Mouse (Mus musculus) lung, postnatal 36 days (tissue): Measurements from ENCODE around the gene Fcamr.

Source experiments
- DNase-seq: peaks from one replicate; pipeline ENCODE4 v3.0.0; 2022; ENCODE audit warnings: mixed read lengths

Fcamr gene

DNA sequence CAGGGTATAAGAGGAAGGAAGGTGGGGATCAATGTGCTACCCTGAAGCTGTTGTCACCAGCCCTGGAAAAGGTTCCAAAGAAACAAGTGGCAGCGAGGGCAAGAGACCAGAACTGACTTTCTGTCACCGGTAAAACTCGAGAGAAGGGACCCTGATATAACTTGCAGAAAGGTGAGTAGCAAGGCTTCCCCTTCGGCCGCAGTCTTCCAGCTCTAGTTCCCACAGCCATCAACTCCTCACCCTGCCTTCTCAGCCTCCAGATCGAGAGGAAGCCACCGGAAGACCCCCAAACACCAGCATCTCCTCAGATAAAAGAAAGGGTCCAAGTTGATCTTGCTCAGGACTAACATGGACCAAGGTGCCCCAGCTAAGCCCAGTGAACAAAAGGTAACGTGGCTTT is at the start of gene Fcamr:
TSS of gene Fcamr (plus strand) at position 301 of the 400 bp plus-strand sequence.
- DNase-seq = no peak

DNA sequence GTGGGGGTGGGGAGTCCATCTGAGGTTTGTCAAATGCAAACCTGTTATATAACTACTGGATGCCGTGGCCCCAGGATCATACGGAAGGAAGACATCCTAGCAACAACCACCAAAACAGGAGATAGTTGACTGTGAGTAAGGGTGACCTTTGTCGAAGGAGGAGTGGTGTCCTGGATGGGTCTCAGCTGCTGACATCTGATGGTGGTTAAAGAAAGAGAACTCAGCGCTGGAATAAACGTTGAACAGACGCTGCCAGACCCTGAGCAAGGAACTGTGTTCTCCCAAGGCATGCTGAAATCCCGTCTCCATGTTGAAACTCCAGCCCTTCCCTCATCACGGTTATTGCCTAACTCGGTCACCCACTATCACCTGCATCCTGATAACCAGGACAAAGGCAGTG is 41.0 kb upstream of the Fcamr start:
- peak; percentile 67 for DNase-seq

DNA sequence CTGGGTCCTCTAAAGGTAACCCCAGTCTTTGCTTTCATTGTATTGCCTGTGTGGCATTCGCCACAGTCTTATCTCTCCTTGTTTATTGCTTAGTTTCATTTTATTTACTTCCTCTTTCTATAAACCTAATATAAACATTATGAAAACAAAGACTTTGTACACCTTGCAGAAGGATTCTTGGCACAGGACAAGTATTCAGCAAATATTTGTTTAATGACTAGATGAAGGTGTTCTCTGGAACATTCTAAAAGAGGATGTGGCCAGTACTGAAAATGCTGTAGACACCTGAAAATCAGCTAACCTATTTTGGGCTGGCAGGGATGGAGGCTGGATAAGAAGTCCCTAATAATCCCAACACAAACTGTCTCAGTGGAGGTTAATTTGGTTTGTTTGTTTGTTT is 39.1 kb upstream of the Fcamr start:
- DNase-seq = peak; percentile 51

DNA sequence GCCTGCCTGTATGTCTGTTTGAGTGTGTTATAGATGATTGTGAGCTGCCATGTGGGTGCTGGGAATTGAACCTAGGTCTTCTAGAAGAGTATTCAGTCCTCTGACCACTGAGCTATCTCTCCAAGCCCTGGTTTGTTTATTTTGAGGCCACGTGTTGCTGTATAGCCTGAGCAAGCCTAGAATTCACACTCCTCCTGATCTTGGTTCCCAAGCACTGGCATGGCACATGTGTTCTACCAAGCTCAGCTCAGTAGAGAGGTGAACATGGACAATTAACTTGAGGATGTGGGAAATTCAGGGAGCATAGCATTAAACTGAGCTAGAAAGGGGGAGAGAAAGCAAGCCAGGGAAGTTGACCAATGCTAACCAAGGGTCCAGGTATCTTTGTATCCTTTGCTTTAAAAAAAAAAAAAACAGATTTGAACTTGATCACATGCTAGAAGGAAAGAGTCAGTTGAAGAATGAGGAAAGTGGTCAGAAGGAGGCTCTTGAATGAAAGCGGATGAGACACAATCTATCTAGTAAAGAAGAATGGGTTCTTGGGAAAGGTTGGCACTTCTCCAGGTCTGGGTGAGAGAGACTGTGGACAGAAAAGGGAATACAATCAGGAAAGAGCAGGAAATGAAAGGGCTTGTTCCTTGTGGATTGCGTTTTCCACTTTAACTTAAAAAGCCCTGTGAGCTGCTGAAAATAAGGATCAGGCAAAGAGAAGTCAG is 38.5 kb upstream of the Fcamr start:
- DNase-seq = peak; percentile 68

DNA sequence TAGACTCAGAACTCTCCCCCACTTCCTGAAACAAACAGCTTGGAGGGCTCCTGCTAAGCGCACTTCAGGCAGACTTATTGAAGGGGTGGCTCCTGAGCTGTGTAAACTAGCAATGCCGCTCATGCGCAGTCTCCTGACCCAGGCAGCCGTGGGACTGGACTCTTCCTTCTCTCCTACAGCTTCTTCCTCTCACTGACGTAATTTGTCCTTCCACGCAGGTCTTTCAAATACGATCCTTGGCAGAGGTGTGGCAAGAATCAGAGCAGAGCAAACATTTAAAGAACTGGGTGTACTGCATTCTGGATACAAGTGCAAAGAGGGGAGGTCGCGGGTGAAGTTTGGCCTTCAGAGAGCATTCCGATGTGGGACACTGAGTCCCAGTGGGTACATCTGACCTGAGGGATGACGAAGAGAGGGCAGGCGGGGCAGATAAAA is 36.7 kb upstream of the Fcamr start:
- DNase-seq = peak; percentile 94

DNA sequence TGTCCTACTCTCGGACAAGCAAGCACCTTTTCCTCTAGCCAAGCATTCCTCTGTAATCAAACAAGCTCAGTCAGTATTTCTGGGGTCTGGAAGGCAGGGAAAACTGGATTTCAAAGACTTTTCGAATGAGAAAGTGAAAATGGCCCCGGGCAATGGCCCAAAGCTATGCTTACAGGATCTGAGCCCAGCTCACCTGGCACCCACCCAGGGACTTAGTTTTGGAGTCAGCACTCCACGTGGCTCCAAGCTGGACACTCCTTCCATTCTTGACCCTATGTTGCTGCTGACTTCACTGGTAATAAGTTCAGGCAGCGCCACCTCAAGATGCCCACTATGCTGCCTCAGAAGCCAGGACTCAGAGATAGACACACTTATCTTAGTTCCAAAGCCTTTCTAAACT is 33.6 kb upstream of the Fcamr start:
- DNase-seq = peak; percentile 85

DNA sequence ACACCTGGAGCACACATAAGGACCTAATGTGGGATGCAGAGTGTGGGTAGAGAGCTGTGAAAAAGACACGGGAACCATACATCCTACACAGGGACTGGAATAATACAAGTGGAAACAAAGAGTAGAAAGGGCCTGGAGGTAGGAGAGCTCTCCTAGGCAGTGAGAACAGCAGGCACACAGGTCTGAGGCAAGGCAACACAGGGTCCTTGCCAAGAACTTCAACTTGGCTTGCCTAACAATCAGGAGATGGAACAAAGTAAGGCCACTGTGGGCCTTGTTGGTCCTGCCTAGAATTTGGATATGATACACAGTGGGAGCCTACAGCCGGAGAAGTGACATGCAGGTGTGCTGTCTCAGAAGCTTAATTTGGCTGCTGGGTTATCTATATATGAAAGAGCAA is 30.8 kb upstream of the Fcamr start:
- peak; percentile 59 for DNase-seq

DNA sequence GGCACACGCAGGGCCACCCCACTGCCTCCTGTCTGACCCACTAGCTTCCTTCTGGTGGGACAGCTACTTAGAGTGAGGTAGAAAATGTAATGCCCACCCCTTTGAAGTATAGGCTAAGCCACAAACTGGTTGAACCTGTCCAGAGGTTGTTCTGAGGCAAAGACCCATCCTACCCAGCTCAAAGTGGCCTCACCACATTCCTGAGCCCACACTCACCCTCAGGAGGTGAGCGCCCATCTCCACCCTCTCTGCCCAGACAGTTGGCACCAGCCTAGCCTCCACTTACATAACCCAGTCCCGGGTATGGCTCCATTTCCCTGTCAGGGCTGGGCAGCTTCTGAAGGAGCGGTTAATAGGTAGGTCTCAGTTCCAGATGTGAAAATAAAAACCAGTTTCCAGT is 30.2 kb upstream of the Fcamr start:
- peak; percentile 88 for DNase-seq

DNA sequence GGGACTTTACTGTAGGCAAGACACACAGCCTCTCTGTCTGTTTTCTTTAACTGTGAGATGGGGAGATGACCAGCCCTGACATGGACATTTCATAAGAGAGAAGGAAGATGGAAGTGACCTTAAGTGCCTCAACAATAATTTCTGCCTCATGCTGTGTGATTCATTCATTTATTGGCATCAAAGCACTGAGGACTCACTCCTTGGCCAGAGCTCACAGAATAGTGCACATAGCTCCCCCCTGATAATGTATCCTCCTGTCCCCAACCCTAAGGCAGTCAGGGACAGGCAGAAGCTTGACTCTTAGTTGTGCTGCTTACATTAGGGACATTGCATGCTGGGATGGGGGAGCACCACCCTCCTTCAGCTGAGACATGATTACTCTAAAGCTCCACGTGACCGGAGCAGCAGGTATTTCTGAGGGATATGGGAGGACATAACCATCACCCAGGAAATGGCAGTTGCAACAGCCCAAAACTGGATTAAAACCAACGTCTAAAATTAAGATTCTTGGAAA is 29.7 kb upstream of the Fcamr start:
- no peak for DNase-seq

DNA sequence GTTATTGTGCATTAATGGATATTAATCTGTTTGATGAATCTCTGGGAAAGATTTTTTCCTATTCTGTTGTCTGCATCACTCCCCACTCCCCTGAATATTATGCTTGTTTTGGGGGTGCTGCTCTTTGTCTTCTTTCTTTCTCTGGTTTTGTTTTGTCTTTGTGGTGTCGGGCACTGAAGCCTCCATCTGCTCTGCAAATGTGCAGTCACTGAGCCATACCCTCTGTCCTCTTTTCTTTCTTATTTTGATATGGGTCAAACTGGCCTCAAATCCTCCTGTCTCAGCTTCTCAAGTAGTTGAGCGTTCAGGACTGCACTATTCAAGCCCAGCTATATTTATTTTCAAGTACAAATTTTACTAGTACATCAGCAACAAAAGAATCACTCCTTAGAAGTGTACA is 25.5 kb upstream of the Fcamr start:
- no peak for DNase-seq

DNA sequence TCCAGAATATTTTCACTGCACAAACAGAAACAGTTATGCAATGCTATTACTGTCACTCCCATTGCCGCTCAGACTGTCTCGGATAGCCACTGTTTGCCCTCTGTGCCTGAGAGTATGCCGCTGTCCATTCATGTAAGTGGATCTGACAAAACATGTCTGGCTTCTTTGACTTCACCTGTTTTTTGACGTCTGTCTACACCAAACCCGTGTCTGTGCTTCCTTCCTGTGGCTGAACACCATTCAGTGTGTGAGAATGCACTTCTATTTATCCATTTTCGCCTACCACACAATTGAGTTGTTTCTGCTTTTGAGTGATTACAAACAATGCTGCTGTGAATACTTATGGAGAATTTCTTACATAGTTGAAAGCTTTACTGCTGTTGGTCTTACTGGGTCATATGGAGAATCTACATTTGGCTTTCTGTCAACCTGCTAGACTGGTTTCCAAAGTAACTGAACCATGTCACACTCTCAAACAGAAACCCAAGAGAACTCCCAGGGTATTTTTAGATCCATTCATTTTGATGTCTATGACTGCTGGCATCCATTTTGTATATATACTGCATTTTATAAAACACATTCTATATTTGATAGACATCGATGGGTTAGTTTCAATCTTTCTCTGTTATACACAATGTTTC is 24.9 kb upstream of the Fcamr start:
- peak; percentile 29 for DNase-seq

DNA sequence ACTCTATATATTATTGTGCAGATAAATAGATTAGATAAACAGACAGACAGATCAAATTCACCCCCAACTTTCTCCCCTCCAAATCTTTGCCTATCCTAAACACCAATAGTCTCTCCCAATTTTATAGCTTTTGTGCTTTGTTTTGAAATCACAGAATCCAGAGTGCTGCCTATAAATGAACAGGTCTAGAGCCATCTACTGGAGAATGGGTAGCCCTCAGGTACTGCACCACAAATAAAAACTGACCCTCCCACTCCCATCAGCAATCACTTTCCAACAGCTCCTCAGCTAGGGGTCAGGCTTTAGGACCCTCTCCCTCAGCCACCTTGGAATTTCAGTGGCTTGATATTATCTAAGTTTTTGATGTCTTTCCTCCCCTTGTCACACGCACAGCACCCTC is 24.1 kb upstream of the Fcamr start:
- peak; percentile 58 for DNase-seq

DNA sequence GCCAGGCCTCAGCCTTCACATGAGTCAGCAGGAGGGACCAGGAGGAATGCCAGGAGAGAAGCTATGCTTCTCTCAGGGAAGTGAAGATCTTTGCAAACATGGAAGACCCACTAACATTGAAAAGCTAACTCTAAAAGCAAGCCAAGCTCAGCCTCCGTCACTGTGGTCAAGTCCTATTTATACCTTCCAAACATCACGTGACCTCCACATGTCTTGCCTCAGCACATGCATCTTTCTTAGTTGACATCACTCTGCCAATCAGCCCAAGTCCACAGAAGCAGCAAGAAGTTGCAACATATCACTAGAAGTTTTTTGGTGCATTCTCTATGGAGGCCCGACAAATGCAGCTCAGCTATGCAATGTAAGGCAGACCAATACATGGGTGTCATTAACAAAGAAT is 20.8 kb upstream of the Fcamr start:
- DNase-seq = no peak

DNA sequence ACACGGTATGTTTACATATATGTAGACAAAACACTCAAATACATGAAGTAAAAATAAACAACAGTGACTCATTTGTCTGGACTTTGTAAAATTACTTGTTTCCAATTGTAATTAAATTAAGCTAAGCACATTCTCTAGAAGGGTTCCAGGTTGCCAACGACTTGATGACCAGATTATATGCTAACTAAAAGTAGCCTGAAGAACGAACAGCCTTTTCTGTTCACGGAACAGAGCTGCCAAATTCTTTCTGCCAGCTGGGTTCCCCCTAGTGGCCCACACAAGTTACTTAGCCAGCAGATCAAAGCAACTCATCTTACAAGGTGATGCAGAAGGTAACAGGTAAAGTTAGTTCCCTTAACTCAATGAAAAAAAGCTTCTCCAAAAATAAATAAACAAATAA is 16.6 kb upstream of the Fcamr start:
- peak; percentile 72 for DNase-seq

DNA sequence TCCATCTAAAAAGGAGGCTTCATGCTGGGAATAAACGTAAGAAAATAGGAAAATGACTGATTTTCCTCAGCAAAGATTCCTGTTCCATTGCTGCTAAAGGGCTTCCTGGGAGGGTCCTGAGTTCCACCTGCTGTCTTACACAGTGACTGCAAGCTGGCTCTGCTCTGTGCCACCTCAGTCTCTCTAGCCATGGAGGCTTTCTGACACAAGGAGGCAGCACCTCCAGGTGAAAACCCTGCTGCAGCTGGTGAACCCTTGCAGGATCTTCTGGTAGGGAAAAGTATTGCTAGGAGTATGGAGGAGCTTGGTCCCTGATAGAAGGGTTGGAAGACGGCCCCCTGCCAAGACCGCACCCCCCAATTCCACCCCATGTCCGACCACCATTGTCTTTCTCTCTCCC is 13.7 kb upstream of the Fcamr start:
- DNase-seq = peak; percentile 18

DNA sequence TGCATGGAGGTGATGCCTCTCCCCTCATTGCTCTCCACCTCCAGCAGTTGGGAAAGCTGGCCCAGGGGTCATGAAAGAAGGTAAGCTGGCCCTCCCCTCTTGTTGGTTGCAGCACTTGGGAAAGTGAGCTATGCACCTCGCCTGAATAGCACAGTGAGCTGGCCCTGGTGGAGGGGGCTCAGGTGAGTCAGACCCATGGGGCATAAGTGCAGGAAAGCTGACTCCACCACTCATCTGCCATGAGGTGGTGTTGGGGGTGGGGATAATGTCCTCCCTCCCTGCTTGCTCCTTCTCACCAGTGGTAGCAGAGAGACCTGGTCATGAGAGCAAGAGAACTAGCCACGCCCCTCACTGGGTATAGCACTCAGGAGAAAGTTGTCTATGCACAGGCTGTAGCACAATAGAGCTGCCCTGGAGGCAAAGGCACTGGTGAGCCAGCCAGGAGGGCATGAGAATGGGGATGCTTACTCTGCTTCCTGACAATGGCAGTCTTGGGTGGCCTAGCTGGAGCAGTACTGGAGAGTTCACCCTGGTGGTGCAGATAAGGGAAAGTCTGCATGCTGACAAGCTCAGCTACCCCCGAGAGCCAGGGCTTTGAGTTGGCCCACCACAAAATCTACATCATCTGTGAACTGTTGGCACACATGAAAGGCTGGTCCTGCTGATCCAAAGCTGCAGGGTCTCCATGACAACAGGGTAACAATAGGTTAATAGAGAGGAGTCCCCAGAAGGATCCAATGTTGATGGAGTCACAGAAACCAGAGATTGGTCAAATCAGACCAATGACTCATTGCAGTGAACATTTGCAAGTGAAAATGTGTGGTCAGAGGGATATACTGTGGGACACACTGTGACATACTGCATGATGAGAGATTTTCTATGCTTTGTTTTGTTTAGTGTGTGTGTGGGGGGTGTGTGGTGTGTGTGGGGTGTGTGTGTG is 10.9 kb upstream of the Fcamr start:
- DNase-seq = no peak

DNA sequence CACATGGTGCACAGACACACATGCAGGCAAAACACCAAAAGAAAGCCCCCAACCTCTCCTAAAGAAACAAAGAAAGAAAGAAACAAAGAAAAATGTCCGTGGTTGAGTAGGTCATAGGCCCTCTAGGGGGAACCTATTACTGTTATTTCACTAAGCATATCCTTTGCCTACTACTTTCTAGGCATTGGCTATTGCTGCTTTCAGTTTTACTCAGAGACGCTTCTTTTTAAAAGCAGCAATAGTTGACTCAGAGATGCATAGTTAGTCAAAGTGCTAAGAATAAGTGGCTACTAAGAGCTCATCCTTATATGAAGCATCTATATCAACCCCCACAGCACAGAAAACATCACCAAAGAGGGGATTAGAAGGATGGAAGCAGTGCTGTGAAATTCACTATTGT is 5.4 kb upstream of the Fcamr start:
- DNase-seq = no peak

DNA sequence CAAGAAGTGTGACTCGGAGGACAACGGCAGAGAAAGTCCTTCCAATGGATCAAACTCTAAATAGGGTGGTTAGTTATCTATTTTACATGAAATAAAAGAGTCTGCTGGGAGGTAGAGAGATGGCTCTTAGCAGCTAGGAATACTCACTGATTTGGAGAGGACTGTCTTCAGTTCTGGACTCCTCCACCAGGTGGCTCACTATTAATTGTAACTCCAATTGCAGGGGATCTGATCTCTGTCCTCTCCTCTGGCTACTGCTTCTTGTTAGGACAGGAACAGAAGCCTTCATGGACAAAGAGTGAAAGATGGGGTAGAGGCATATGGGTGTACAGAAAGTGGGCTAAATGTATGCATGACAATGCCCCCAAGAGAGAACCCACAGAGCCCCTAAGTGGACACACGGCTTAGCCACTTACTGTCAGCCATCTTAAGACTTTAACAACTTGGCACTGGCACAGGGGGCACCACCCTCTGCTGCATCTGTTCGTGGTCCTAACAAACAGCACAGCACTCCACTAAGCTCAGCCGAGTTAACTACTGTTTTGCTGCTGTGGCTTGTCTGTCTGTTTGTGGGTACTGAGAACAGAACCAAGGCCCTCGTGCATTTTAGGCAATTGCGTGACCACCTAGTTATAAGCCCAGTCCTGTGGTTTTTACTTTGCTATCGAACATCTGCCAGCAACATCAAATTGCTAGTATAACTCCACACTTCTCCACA is 3.6 kb upstream of the Fcamr start:
- DNase-seq = peak; percentile 85

DNA sequence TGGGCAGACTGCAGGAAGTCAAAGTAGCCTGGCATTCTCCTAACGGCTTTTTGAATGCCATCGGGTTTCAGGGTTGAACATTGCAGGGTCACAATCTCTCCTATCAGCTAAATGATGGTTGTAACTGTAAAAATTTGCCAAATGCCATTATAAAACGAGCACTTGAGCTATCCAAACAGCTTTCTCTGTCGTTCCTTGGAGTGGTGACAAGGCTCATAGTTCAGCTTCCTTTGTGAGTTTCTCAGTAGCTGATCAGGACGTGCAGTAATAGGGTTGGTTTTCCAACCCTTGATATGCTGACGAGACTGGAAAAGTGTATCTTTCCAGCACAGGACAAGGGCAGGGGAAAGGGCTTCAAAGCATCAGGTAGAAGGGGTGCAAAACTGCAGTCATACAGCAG is 2.7 kb upstream of the Fcamr start:
- no peak for DNase-seq

DNA sequence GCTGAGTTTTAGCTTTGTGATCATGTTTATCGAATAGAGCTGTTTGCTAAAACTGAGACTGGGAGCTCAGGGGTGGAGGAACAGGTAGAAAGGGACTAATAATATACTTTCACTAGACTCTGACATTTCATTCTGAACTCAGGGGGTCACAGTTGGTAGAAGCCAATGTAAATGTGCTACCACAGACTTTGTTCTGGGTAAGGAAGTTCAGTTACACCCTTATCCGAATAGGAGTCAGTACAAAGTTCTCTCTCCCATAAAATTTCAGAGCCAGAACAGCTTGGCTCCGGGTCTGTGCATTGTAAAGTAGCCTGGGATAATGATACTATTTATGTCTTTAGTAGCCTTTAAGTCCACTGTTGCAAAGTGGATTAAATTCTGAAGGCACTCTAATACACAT is 2.2 kb upstream of the Fcamr start:
- DNase-seq = no peak

DNA sequence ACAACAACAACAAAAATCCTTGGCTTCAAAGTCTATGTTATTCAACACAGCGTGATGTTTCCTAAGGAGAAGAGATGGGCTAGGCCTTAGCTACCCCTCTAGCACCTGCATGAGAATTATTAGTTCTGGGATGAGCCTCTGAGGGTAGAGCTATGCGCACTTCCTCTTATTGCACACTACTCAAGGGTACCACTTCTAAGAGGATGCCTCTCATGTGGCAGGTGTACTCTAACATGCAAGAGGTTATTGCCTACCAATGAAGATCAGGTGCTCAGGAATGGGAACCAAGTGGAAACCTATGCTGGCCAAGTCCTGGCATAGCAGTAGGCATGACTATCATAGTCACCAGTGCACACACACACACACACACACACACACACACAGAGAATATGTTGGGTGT is 1.3 kb upstream of the Fcamr start:
- DNase-seq = no peak

DNA sequence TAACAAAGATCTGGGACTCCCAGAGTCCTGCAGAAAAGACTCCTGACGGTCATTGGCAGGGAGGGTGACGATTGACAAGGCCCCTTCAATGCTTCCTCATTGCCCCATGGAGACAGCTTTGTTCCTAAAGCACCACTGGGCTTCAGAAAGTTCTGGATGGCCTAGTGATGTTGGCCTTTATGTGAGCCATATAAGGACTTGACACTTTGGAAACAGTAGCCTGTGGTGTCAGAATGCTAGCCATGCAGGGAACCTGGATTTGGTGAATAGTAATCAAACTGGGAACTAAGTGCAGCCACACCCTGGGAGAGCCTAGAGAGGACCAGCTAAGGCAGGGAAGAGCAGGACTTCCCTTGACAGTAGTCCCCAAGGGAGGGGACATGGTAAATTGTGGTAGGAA is 809 bp downstream of the Fcamr start:
- no peak for DNase-seq

DNA sequence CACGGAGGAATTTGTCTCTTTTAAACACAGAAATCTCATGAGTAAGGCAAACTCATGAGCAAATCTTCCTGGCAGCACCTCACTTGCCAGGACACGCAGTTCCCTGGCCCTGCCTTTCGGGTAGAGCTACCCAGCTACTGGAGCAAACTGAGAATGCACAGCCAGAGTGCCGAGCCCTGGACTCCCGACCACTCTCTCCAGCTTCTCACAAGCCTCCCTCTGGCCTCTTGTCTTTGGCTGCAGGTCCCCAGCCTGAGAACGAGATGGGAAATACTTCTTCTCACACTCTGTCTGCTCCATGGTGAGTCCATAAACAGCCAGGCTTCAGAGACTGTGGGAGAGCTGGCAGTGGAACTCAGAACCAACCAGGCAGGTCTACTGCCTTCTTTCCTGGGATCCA is 2.3 kb downstream of the Fcamr start:
- DNase-seq = no peak
